Mouse (Mus musculus): Measurements from ENCODE around the gene Fmo2. TPM values are rescaled to one million over a fixed set of nuclear protein-coding genes. Genes with fewer than 3 reads are reported as not detected.

Fmo2 gene
- polyA plus RNA-seq, 1 experiment from 2014 or later, result 0.02 TPM

DNA sequence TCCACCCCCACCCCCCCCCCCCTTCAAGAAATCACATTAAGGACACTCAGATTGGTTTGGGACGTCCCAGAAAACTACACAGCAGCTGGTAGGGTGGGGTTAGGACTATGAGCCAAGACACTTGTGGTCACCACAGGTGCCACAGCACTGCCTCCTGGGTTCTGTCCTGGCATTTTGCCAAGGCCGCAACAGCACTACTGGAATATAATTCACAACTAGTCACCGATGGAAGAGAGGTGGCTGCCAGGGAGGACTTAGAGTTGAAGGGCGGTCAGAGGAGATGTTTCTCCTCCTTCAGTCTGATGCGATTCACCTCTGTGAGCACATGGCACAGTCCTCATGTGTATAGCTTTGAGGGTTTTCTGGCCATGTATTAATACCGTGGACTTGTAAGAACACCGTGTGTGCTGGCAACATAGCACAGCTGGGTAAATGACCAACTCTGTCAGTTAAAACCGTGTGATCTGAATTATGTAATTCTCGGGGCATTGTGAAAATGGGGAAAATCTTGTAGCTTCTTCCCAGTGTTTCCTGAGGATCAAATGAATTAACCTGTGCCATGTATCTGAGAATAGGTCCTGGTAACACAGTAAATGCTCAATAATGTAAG lies 38.4 kb downstream of the Fmo2 start:
- Histone ChIP-seq H3K27ac (replicated peaks) (peak overlapping the region; percentile 78), H3K9me3 (replicated peaks) (no peaks in the 10 kb centered on the region), H3K36me3 (no peaks in the 10 kb centered on the region), H3K4me1 (peaks cover 29% of the 10 kb centered on the region), H3K4me3 (no peak overlapping the region), H3K27me3 (ENCODE audit: low read depth, poor library complexity, severe bottlenecking) (no peaks in the 10 kb centered on the region)
- DNase-seq (ENCODE audit: low spot score), result no peak
- WGBS, result 88% methylated on average over 9 of the region's 9 CpGs

DNA sequence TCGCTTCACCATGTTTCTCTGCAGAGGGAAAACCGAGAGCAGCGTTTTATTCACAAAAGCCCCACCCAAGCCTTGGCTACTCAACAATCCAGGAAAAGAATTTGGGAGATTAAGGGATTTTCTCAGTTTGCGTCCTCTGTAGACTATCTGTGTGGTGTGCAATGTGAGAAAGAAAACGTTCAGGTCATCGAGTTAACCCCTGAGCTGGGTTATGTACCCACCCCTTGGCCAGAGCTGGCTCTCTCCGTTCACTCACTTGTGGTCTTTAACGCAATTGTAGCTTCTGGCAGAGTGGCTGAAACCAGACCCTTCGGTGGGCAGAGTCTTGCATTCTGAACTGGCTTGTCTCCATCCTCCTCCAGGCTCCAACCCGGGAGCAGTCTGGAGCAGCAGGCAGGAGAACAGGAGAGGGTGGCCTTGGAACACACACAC lies 39.0 kb downstream of the Fmo2 start:
- H3K9me3 ChIP-seq (replicated peaks), result no peaks in the 10 kb centered on the region
- H3K4me3 ChIP-seq, result 0 out of 2 replicates have a peak overlapping the region, but pooled peaks have one; percentile 7
- WGBS, result 31% methylated on average over 10 of the region's 10 CpGs
- no peaks in the 10 kb centered on the region for H3K36me3 ChIP-seq
- peaks cover 29% of the 10 kb centered on the region for H3K4me1 ChIP-seq
- H3K27me3 ChIP-seq (ENCODE audit: low read depth, poor library complexity, severe bottlenecking), result no peaks in the 10 kb centered on the region
- H3K27ac ChIP-seq (replicated peaks), result peak overlapping the region; percentile 78
- peak; percentile 14 for DNase-seq (ENCODE audit: low spot score)

DNA sequence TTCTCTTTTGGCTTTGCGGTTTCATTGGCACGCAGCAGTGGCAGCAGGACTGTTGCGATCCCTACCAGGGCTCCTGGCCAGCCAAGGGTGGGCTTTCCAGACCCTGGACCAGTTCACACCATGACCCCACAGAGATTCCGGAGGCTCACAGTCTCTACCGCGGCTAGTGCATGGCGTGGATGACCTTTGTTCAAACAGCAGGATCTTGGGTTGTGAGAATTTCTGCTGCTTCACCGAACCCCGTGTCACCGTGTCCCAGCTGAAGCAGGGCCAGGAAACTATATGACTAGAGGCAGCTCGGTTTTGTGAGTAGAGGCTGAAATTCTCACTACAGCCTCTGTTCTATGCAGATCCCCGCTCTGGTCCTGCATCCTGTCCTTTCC lies 39.8 kb downstream of the Fmo2 start:
- DNase-seq (ENCODE audit: low spot score), result peak; percentile 20
- H3K4me1 ChIP-seq, result peaks cover 29% of the 10 kb centered on the region
- no peaks in the 10 kb centered on the region for H3K9me3 ChIP-seq (replicated peaks)
- WGBS, result 55% methylated on average over 12 of the region's 12 CpGs
- peak overlapping the region; percentile 78 for H3K27ac ChIP-seq (replicated peaks)
- H3K36me3 ChIP-seq, result no peaks in the 10 kb centered on the region
- peak overlapping the region; percentile 7; the same call in 1 of the 2 replicates for H3K4me3 ChIP-seq
- no peaks in the 10 kb centered on the region for H3K27me3 ChIP-seq (ENCODE audit: low read depth, poor library complexity, severe bottlenecking)

DNA sequence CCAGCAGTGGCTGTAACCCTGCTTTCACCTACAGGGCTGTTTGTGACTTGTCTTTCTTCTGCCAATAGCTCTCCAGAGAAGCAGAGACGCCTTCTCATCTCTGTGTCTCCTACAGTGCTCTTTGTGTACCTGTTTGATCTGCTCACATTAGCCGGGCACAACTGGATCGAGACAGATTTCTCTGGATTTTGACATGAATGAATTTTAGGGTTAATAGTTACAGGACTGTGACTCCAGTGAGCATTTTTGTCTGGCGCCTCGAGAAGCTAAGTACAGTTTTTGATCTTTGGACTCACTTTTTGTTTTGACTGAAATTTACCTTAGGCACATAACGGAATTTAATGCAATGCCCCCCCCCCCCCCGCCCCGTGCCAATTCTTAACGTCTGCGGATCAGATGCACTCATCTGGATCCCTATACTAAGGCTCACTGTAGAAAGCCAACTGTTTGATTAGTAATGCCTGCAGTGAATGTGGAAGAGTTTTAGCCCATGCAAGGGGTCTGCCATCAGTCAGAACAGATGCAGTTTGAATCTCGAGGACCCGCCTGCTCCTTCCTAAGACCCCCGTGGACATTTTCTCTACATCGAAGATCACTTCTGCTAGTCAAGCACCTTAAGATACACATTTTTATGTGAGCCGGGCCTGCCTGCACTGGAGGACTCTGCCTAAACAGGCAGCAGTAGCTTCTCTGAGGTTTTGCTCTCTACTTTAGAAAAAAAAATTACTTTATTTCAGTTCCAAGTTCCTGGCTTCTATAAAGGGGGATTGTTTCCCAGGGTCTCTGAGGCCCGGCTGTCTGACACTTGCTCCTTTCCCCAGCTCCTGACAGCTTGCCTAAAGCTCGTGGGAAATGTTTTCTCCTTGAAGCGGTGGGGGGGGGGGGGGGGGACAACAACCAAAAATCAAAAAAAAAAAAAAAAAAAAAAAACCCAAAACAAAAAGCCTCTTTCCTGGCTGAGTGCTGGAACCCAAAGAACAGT lies 40.5 kb downstream of the Fmo2 start:
- no peaks in the 10 kb centered on the region for H3K27me3 ChIP-seq (ENCODE audit: low read depth, poor library complexity, severe bottlenecking)
- no peaks in the 10 kb centered on the region for H3K36me3 ChIP-seq
- peaks cover 29% of the 10 kb centered on the region for H3K4me1 ChIP-seq
- H3K4me3 ChIP-seq, result 0 out of 2 replicates have a peak overlapping the region, but pooled peaks have one; percentile 7
- WGBS, result 73% methylated on average over 18 of the region's 18 CpGs
- no peak for DNase-seq (ENCODE audit: low spot score)
- H3K9me3 ChIP-seq (replicated peaks), result no peaks in the 10 kb centered on the region
- H3K27ac ChIP-seq (replicated peaks), result peak overlapping the region; percentile 78

DNA sequence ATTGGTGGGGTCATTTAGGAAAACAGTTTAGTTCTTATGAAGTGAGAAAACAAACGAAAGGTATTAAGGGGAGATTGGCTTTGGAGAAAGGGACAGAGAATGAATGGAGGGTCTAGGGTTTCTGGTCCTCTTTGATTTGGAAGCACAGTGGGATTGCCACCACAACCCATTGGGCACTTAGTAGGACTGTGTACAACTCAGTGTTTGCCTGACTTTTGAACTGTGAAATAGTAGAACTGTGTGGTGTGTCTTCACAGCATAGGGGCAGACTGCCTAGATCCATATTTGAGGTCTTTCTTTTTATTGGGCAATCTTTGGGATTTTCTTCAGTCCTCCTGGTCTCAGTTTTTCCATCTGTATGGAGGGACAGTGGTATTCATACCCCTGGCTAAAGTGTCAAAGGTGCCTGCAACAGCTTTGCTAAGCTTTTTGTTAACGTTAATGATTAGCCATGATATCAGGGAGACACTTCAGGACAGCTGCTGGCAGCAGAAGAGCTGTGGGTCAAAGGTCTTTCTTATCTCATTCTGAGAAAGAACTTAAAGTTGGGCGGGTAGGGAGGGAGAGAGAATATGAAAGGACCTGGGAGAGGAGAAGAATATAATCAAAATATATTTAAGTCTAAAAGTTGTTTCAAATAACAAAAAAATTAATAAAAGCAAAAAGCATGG lies 44.6 kb downstream of the Fmo2 start:
- H3K27me3 ChIP-seq (ENCODE audit: low read depth, poor library complexity, severe bottlenecking), result no peaks in the 10 kb centered on the region
- no peak for DNase-seq (ENCODE audit: low spot score)
- no peak overlapping the region for H3K27ac ChIP-seq (replicated peaks)
- H3K4me3 ChIP-seq, result no peak overlapping the region
- WGBS, result 73% methylated on average over 3 of the region's 3 CpGs
- no peaks in the 10 kb centered on the region for H3K36me3 ChIP-seq
- H3K4me1 ChIP-seq, result peaks cover 10% of the 10 kb centered on the region
- no peaks in the 10 kb centered on the region for H3K9me3 ChIP-seq (replicated peaks)

DNA sequence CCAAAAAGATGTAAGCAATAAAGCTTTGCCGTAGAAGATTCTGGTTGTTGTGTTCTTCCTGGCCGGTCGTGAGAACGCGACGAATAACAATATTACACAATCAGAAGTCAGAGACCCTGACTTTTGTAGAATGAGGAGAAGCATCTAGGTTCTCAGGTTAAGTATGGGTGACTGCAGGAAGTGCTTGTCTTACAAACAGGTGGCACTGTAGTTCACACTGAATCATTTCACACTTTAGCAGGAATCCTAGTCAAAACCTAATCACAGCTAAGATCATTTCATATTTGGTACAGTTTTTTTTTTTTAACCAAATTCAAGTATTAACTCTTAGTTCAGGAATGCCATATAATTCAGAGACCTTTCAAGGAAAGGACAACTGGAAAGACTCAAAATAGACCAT lies 51.0 kb downstream of the Fmo2 start:
- H3K27ac ChIP-seq (replicated peaks), result no peak overlapping the region
- no peak overlapping the region for H3K4me3 ChIP-seq

DNA sequence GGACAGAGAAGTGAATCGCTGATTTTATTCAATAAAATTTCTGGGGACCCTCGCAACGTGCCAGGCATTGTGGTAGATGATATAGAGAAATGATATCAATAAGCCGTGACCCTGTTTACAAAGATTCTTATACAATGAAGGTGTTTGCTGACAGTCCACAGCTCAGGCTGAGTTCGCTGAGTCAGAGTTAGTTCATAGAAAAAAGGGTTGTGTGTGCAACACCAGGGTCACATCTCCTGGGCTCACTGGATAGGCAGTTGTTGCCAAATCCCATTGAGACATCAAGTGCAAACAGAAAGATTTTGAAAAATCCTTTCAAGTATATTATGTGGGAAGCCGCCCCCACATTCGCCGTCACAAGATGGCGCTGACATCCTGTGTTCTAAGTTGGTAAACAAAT lies 58.3 kb downstream of the Fmo2 start:
- Histone ChIP-seq H3K27ac (replicated peaks) (no peak overlapping the region), H3K4me3 (no peak overlapping the region), H3K27me3 (ENCODE audit: low read depth, poor library complexity, severe bottlenecking) (no peaks in the 10 kb centered on the region), H3K9me3 (replicated peaks) (no peaks in the 10 kb centered on the region; the same call in 1 of the 2 replicates), H3K36me3 (no peaks in the 10 kb centered on the region), H3K4me1 (no peaks in the 10 kb centered on the region)
- 95% methylated on average over 9 of the region's 9 CpGs for WGBS
- no peak for DNase-seq (ENCODE audit: low spot score)

More for the DNA sequence above, 51.0 kb downstream of the Fmo2 start:
- no peak for DNase-seq (ENCODE audit: low spot score)
- Histone ChIP-seq H3K9me3 (replicated peaks) (no peaks in the 10 kb centered on the region), H3K36me3 (no peaks in the 10 kb centered on the region), H3K4me1 (no peaks in the 10 kb centered on the region), H3K27me3 (ENCODE audit: low read depth, poor library complexity, severe bottlenecking) (no peaks in the 10 kb centered on the region)
- 98% methylated on average over 6 of the region's 6 CpGs for WGBS

DNA sequence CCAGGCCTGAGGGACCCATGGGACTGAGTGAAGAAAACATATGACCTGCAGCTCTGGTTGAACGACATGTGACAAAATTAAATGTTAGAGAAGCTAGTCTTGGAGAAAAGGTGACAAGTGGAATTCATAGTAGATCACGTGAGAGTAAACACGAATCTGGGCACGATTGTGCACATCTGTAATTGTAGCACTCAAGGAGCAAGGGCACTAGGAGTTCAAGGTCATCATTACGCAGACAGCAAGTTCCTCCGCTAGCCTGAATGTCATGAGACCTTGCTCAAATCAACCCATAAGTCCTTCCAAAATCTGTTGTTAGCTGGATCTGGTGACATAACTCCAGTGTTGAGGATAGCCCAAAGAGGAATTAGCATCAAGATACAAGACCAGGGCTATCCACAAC lies 59.5 kb downstream of the Fmo2 start:
- H3K9me3 ChIP-seq (replicated peaks), result no peaks in the 10 kb centered on the region; the same call in 1 of the 2 replicates
- 0 out of 2 replicates have a peak, but pooled peaks cover 2% of the 10 kb centered on the region for H3K4me1 ChIP-seq
- no peaks in the 10 kb centered on the region for H3K27me3 ChIP-seq (ENCODE audit: low read depth, poor library complexity, severe bottlenecking)
- DNase-seq (ENCODE audit: low spot score), result no peak
- no peak overlapping the region for H3K27ac ChIP-seq (replicated peaks)
- H3K36me3 ChIP-seq, result no peaks in the 10 kb centered on the region
- no peak overlapping the region for H3K4me3 ChIP-seq
- 90% methylated on average over 6 of the region's 6 CpGs for WGBS

DNA sequence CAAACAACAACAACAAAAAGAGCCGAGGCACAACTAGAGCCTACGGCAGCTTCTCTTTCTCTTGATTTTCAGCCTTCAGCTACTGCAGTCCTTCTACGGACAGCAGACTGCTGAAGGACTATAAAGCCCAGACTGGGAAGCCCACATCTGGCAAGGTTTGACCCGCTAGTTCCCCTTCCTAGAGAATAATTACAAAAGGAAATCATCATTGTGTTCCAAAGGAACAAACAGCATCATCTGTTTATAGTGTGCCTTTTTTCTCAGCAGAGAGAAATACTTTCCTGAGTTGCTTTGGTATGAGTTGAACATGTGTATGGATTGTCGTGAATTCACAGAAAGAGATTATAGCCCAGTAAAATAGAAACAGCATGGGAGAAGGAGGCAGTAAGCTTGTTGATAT lies 64.2 kb downstream of the Fmo2 start:
- H3K9me3 ChIP-seq (replicated peaks), result no peaks in the 10 kb centered on the region
- no peak overlapping the region for H3K4me3 ChIP-seq
- no peaks in the 10 kb centered on the region for H3K36me3 ChIP-seq
- no peak for DNase-seq (ENCODE audit: low spot score)
- H3K27ac ChIP-seq (replicated peaks), result 0 out of 2 replicates have a peak overlapping the region, but pooled peaks have one; percentile 49
- no peaks in the 10 kb centered on the region for H3K27me3 ChIP-seq (ENCODE audit: low read depth, poor library complexity, severe bottlenecking)
- H3K4me1 ChIP-seq, result peaks cover 27% of the 10 kb centered on the region
- 82% methylated on average over 5 of the region's 5 CpGs for WGBS

DNA sequence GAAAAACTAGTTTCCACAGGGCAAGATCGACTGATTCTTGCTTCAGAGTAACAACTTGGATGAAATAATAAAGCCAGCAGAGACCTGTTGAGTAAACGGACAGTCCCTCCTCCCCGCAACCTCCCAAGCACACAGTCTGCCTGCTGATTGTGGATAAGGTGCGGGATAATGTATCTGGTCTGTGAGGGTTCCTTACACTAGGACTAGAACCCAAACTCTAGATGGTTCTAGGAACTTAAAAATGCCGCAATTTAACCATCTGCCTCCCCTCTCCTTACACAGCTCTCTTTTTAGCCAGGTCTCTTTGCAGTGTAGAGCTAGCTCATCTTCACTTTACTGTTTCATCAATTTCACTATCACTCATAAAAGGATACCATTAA lies 66.0 kb downstream of the Fmo2 start:
- Histone ChIP-seq H3K27me3 (ENCODE audit: low read depth, poor library complexity, severe bottlenecking) (no peaks in the 10 kb centered on the region), H3K36me3 (no peaks in the 10 kb centered on the region), H3K27ac (replicated peaks) (peak overlapping the region; percentile 86), H3K9me3 (replicated peaks) (no peaks in the 10 kb centered on the region), H3K4me1 (peaks cover 27% of the 10 kb centered on the region), H3K4me3 (peak overlapping the region; percentile 35)
- 19% methylated on average over 5 of the region's 5 CpGs for WGBS
- DNase-seq (ENCODE audit: low spot score), result peak; percentile 44

DNA sequence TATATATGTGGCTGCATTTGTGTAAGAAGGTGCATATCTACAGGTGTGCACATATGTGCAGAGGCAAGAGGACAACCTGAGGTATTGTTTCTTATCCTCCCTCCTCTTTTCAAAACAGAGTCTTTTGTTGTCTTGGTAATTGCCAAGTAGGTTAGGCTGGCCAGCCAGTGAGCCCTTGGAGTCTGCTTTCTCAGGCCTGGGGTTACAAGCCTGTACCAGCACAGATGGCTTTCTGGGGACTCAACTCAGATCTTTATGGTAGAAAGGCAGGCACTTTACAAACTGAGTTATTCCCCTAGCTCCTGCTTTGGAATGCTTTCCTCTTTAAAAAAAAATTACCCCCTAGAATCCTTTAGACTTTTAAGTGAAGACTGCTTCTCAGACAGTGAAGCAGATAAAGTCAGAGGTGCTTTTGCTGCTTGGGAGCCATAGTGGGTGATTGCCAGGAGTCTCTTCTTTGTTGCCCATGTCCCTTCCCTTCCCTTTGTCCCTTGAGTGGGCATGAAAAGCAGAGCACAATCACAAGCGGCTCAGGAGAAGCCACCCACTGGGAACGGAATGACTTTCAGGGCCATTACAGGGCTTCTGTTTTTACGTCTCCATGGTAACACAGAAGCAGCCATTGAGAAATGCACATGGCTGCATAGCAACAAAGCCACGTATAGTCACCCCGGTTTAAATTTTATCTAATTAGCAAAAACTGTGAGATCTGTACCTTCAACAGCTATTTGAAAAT lies 66.5 kb downstream of the Fmo2 start:
- peaks cover 27% of the 10 kb centered on the region for H3K4me1 ChIP-seq
- H3K4me3 ChIP-seq, result peak overlapping the region; percentile 35
- DNase-seq (ENCODE audit: low spot score), result peak; percentile 85
- 4% methylated on average over 5 of the region's 5 CpGs for WGBS
- peak overlapping the region; percentile 86 for H3K27ac ChIP-seq (replicated peaks)
- no peaks in the 10 kb centered on the region for H3K9me3 ChIP-seq (replicated peaks)
- no peaks in the 10 kb centered on the region for H3K36me3 ChIP-seq
- H3K27me3 ChIP-seq (ENCODE audit: low read depth, poor library complexity, severe bottlenecking), result no peaks in the 10 kb centered on the region
